Mouse (Mus musculus) myocyte (in vitro differentiated cells): ENCODE measurements at regions not wholly inside any gene's neighbourhood (a gene's known extent, or its start where the extent isn't known, plus 50 kb on each side); places are given as distances from the start of the nearest gene placed in this dataset.

Experiments used
- H3K27me3 ChIP-seq: one replicate; pipeline ENCODE4 v1.6.1; 2011; ENCODE audit not compliant: control insufficient read depth, insufficient read depth, insufficient read length
- H3K36me3 ChIP-seq: one replicate; pipeline ENCODE4 v1.6.1; 2011; ENCODE audit not compliant: control insufficient read depth, insufficient read depth
- H3K4me2 ChIP-seq: one replicate; pipeline ENCODE4 v1.6.1; 2011; ENCODE audit warnings: low read depth, control low read depth
- H3K4me3 ChIP-seq: one replicate; pipeline ENCODE4 v1.5.1; 2011; ENCODE audit warnings: mild to moderate bottlenecking, control low read depth, moderate library complexity
- H3K79me2 ChIP-seq: one replicate; pipeline ENCODE4 v1.6.1; 2011; ENCODE audit not compliant: control insufficient read depth, insufficient read depth
- H3ac ChIP-seq: one replicate; pipeline ENCODE4 v1.6.1; 2011; ENCODE audit not compliant: control insufficient read depth, insufficient read length
- CEBPB ChIP-seq: IDR thresholded peaks from 2 replicates; pipeline ENCODE4 v1.6.1; 2011; ENCODE audit warnings: mild to moderate bottlenecking, moderate library complexity; ENCODE audit not compliant: poor library complexity, insufficient read depth, severe bottlenecking
- E2F4 ChIP-seq: IDR thresholded peaks from one replicate; pipeline ENCODE4 v1.6.1; 2011; ENCODE audit warnings: mild to moderate bottlenecking, control low read depth, moderate library complexity; ENCODE audit not compliant: insufficient read depth
- MAX ChIP-seq: IDR thresholded peaks from one replicate; pipeline ENCODE4 v1.6.1; 2011; ENCODE audit warnings: low read depth, mild to moderate bottlenecking, control low read depth
- MYOD1 ChIP-seq, 3 experiments: IDR thresholded peaks; one replicate each; pipeline ENCODE4 v1.6.1; 2011; ENCODE audit warnings: control low read depth in 2 of 3, low read depth in 2 of 3, mild to moderate bottlenecking in 2 of 3, moderate library complexity in 1 of 3; ENCODE audit not compliant: insufficient read length in 2 of 3, control insufficient read depth in 1 of 3
- MYOG ChIP-seq, 3 experiments: IDR thresholded peaks; one replicate each; pipeline ENCODE4 v1.6.1; 2011; ENCODE audit warnings: control low read depth in 2 of 3, low read depth in 2 of 3, mild to moderate bottlenecking in 2 of 3; ENCODE audit not compliant: insufficient read length in 2 of 3, control insufficient read depth in 1 of 3, insufficient read depth in 1 of 3
- POLR2A ChIP-seq: IDR thresholded peaks from one replicate; pipeline ENCODE4 v1.6.1; 2011; ENCODE audit warnings: low read depth, mild to moderate bottlenecking, control low read depth, moderate library complexity; ENCODE audit not compliant: insufficient read length
- POLR2AphosphoS2 ChIP-seq: IDR thresholded peaks from one replicate; pipeline ENCODE4 v1.6.1; 2011; ENCODE audit warnings: low read depth, control low read depth; ENCODE audit not compliant: insufficient read length
- REST ChIP-seq: IDR thresholded peaks from one replicate; pipeline ENCODE4 v1.6.1; 2011; ENCODE audit warnings: mild to moderate bottlenecking, control low read depth, moderate library complexity; ENCODE audit not compliant: insufficient read depth, insufficient read length
- SRF ChIP-seq: IDR thresholded peaks from one replicate; pipeline ENCODE4 v1.6.1; 2011; ENCODE audit warnings: low read depth; ENCODE audit not compliant: control insufficient read depth, insufficient read length
- TCF12 ChIP-seq: IDR thresholded peaks from one replicate; pipeline ENCODE4 v1.6.1; 2011; ENCODE audit warnings: mild to moderate bottlenecking, control low read depth; ENCODE audit not compliant: poor library complexity, insufficient read depth, severe bottlenecking
- TCF3 ChIP-seq: IDR thresholded peaks from one replicate; pipeline ENCODE4 v1.6.1; 2011; ENCODE audit warnings: low read depth, control low read depth; ENCODE audit not compliant: insufficient read length
- USF1 ChIP-seq: IDR thresholded peaks from one replicate; pipeline ENCODE4 v1.6.1; 2011; ENCODE audit warnings: low read depth, mild to moderate bottlenecking, control low read depth, moderate library complexity

- Histone ChIP-seq H3K79me2 (no peaks in the 10 kb centered on the region), H3K4me3 (no peak overlapping the region), H3K36me3 (no peaks in the 10 kb centered on the region), H3K4me2 (peak overlapping the region; percentile 32), H3ac (no peak overlapping the region), H3K27me3 (no peaks in the 10 kb centered on the region)
- no peak for TF ChIP-seq REST
- no peak for TF ChIP-seq MAX
- no peak for TF ChIP-seq USF1
- no peak for TF ChIP-seq E2F4
- TF ChIP-seq SRF: no peak
- no peak for TF ChIP-seq MYOD1 (IDR thresholded peaks at IDR 0.05; ENCODE audit: control insufficient read depth in 1 of 3, insufficient read length in 2 of 3, low read depth in 2 of 3)
- no peak for TF ChIP-seq TCF3
- no peak for TF ChIP-seq POLR2A
- no peak for TF ChIP-seq MYOG (IDR thresholded peaks at IDR 0.05; ENCODE audit: control insufficient read depth in 1 of 3, insufficient read depth in 1 of 3, insufficient read length in 2 of 3, low read depth in 2 of 3)
- TF ChIP-seq TCF12: no peak
- no peak for TF ChIP-seq POLR2AphosphoS2
- TF ChIP-seq CEBPB: no peak
These were observed 82.7 kb upstream of the Klf6 start for GRCm38 (mm10) chr13:5778443-5779171.

- TF ChIP-seq MAX: no peak
- TF ChIP-seq REST: no peak
- TF ChIP-seq SRF: no peak
- TF ChIP-seq MYOD1 (IDR thresholded peaks at IDR 0.05; ENCODE audit: control insufficient read depth in 1 of 3, insufficient read length in 2 of 3, low read depth in 2 of 3): no peak
- TF ChIP-seq TCF3: no peak
- no peak for TF ChIP-seq POLR2A
- TF ChIP-seq TCF12: no peak
- TF ChIP-seq MYOG (IDR thresholded peaks at IDR 0.05; ENCODE audit: control insufficient read depth in 1 of 3, insufficient read depth in 1 of 3, insufficient read length in 2 of 3, low read depth in 2 of 3): no peak
- no peak for TF ChIP-seq E2F4
- no peak for TF ChIP-seq USF1
- TF ChIP-seq POLR2AphosphoS2: no peak
- no peak for TF ChIP-seq CEBPB
- Histone ChIP-seq H3K4me2 (no peak overlapping the region), H3K36me3 (no peaks in the 10 kb centered on the region), H3K79me2 (no peaks in the 10 kb centered on the region), H3K4me3 (no peak overlapping the region), H3ac (no peak overlapping the region), H3K27me3 (no peaks in the 10 kb centered on the region)
These were observed 81.9 kb upstream of the Klf6 start for GRCm38 (mm10) chr13:5779410-5779809.

- Histone ChIP-seq H3K4me2 (no peak overlapping the region), H3K4me3 (no peak overlapping the region), H3K27me3 (no peaks in the 10 kb centered on the region), H3K36me3 (no peaks in the 10 kb centered on the region), H3K79me2 (no peaks in the 10 kb centered on the region), H3ac (no peak overlapping the region)
- no peak for TF ChIP-seq MYOD1 (IDR thresholded peaks at IDR 0.05; ENCODE audit: control insufficient read depth in 1 of 3, insufficient read length in 2 of 3, low read depth in 2 of 3)
- TF ChIP-seq TCF3: no peak
- no peak for TF ChIP-seq POLR2AphosphoS2
- TF ChIP-seq POLR2A: no peak
These were observed 78.7 kb upstream of the Klf6 start for GRCm38 (mm10) chr13:5782540-5782939.

- no peak overlapping the region for H3K4me2 ChIP-seq
- TF ChIP-seq REST (no peak), USF1 (no peak), CEBPB (no peak), MAX (no peak), POLR2AphosphoS2 (no peak), MYOG (IDR thresholded peaks at IDR 0.05; ENCODE audit: control insufficient read depth in 1 of 3, insufficient read depth in 1 of 3, insufficient read length in 2 of 3, low read depth in 2 of 3) (no peak), SRF (no peak), POLR2A (no peak), MYOD1 (IDR thresholded peaks at IDR 0.05; ENCODE audit: control insufficient read depth in 1 of 3, insufficient read length in 2 of 3, low read depth in 2 of 3) (no peak), E2F4 (no peak), TCF12 (no peak), TCF3 (no peak)
- no peak overlapping the region for H3K4me3 ChIP-seq
These were observed 74.2 kb upstream of the Klf6 start for GRCm38 (mm10) chr13:5787114-5787513.

GRCm38 (mm10) chr13:5789302-5789701, 72.0 kb upstream of the Klf6 start:
- TF ChIP-seq SRF: no peak
- no peak for TF ChIP-seq USF1
- TF ChIP-seq MAX: no peak
- TF ChIP-seq CEBPB: no peak
- TF ChIP-seq REST: no peak
- no peak for TF ChIP-seq POLR2A
- TF ChIP-seq MYOD1 (IDR thresholded peaks at IDR 0.05; ENCODE audit: control insufficient read depth in 1 of 3, insufficient read length in 2 of 3, low read depth in 2 of 3): no peak
- no peak for TF ChIP-seq TCF12
- no peak for TF ChIP-seq POLR2AphosphoS2
- TF ChIP-seq E2F4: no peak
- TF ChIP-seq MYOG (IDR thresholded peaks at IDR 0.05; ENCODE audit: control insufficient read depth in 1 of 3, insufficient read depth in 1 of 3, insufficient read length in 2 of 3, low read depth in 2 of 3): no peak
- TF ChIP-seq TCF3: no peak
- H3K4me3 ChIP-seq: no peak overlapping the region
- H3K36me3 ChIP-seq: no peaks in the 10 kb centered on the region
- no peak overlapping the region for H3ac ChIP-seq
- H3K79me2 ChIP-seq: no peaks in the 10 kb centered on the region
- H3K4me2 ChIP-seq: no peak overlapping the region
- H3K27me3 ChIP-seq: no peaks in the 10 kb centered on the region

More at GRCm38 (mm10) chr13:5787114-5787513, 74.2 kb upstream of the Klf6 start:
- no peaks in the 10 kb centered on the region for H3K36me3 ChIP-seq
- H3K27me3 ChIP-seq: no peaks in the 10 kb centered on the region
- no peaks in the 10 kb centered on the region for H3K79me2 ChIP-seq
- H3ac ChIP-seq: no peak overlapping the region
